13 mouse cellular contexts compared by ENCODE assay signal in genomic region chr7:97387561-97388147, GRCm38 (mm10). TPM values are rescaled to one million over a fixed set of nuclear protein-coding genes. Genes with fewer than 3 reads are reported as not detected.
DNase-seq lines count a peak whose midpoint lies in the region; ATAC-seq lines count a peak whose summit lies in the region.
"Had no signal": no experiment of that assay in that cellular context is flagged by ENCODE, and none has a peak within 500 bp of the region (broad histone marks: within the 10 kb centered on the region; RNA-seq: fewer than 3 reads in every experiment).

No protein-coding gene starts in this region.

- no peak overlapping the region for H3K4me3 ChIP-seq in heart, embryonic 10.5 days
- peak overlapping the region; percentile 50 for H3K4me3 ChIP-seq in megakaryocyte, embryonic 14.5 days (replicated peaks)
- H3K4me3 ChIP-seq in forebrain, embryonic 16.5 days (replicated peaks; ENCODE audit: low read length) = no peak overlapping the region
- H3K4me3 ChIP-seq: neural tube, embryonic 12.5 days had no signal

- no peak overlapping the region for H3K27ac ChIP-seq in heart, embryonic 10.5 days
- peak overlapping the region; percentile 84 for H3K27ac ChIP-seq in forebrain, embryonic 16.5 days (ENCODE audit: low read length)
- H3K27ac ChIP-seq: neural tube, embryonic 12.5 days had no signal

- H3K4me2 ChIP-seq in forebrain, embryonic 16.5 days (ENCODE audit: low read length) = no peak overlapping the region
- H3K4me2 ChIP-seq: neural tube, embryonic 12.5 days had no signal

- no peaks in the 10 kb centered on the region for H3K27me3 ChIP-seq in heart, embryonic 10.5 days (ENCODE audit: insufficient read depth, poor library complexity, severe bottlenecking)
- H3K27me3 ChIP-seq in megakaryocyte, embryonic 14.5 days (replicated peaks) = peaks cover 7% of the 10 kb centered on the region
- no peaks in the 10 kb centered on the region for H3K27me3 ChIP-seq in forebrain, embryonic 16.5 days (replicated peaks; ENCODE audit: control insufficient read depth, insufficient read depth, low read length)
- H3K27me3 ChIP-seq: CH12.LX; neural tube, embryonic 12.5 days; Patski had no signal

- intact Hi-C loops in heart, postnatal 10 days (cut with DNase I) = no loop called here

- peaks cover 100% of the 10 kb centered on the region for H3K36me3 ChIP-seq in heart, embryonic 10.5 days
- H3K36me3 ChIP-seq in megakaryocyte, embryonic 14.5 days (replicated peaks; ENCODE audit: low read length) = peaks cover 94% of the 10 kb centered on the region
- peaks cover 15% of the 10 kb centered on the region; the same call in 1 of the 2 replicates for H3K36me3 ChIP-seq in forebrain, embryonic 16.5 days (ENCODE audit: control insufficient read depth, insufficient read depth)

- 92% methylated on average over 8 of the region's 8 CpGs for WGBS in heart, embryonic 10.5 days
- 80% methylated on average over 8 of the region's 8 CpGs for WGBS in forebrain, embryonic 16.5 days

- no peak for ATAC-seq in megakaryocyte, adult 5-6 weeks (ENCODE audit: poor library complexity, severe bottlenecking)
- no peak for ATAC-seq in forebrain, embryonic 16.5 days
- ATAC-seq: Patski had no signal

- no peaks in the 10 kb centered on the region for H3K4me1 ChIP-seq in heart, embryonic 10.5 days
- H3K4me1 ChIP-seq in megakaryocyte, embryonic 14.5 days = peaks cover 33% of the 10 kb centered on the region
- peaks cover 24% of the 10 kb centered on the region for H3K4me1 ChIP-seq in forebrain, embryonic 16.5 days (replicated peaks; ENCODE audit: control insufficient read depth, insufficient read depth, low read length)
- H3K4me1 ChIP-seq: neural tube, embryonic 12.5 days had no signal

- H3K9ac ChIP-seq in forebrain, embryonic 16.5 days (replicated peaks; ENCODE audit: low read depth, low read length) = no peak overlapping the region
- H3K9ac ChIP-seq: neural tube, embryonic 12.5 days had no signal

- peak; percentile 39 for DNase-seq in heart, embryonic 10.5 days (ENCODE audit: low spot score)
- no peak for DNase-seq in heart, postnatal 10 days
- peak; percentile 48 for DNase-seq in thymus, postnatal 14 days
- DNase-seq in urinary bladder, postnatal 4 days (ENCODE audit: low spot score in 2 of 2) = no peak
- DNase-seq: kidney, adult 8-10 months; retina, postnatal 1 day; spleen, adult 18-20 months had no signal

- no peaks in the 10 kb centered on the region for H3K9me3 ChIP-seq in heart, embryonic 10.5 days
- no peaks in the 10 kb centered on the region for H3K9me3 ChIP-seq in megakaryocyte, embryonic 14.5 days
- H3K9me3 ChIP-seq in forebrain, embryonic 16.5 days (ENCODE audit: control insufficient read depth, low read length) = no peaks in the 10 kb centered on the region
- H3K9me3 ChIP-seq: neural tube, embryonic 12.5 days had no signal

RNA-seq across cellular contexts. Expression of gene Ndufc2, which starts 12.1 kb away (rescaled TPM):
- polyA plus RNA-seq in heart, embryonic 10.5 days (2016; fragmentation: Nextera tagmentation; extraction: Ambion mirVana) = 380 and 484 TPM in 2 replicates
- 100 to 1,000 TPM; 525 to 575 TPM for total RNA-seq in heart, postnatal 10 days (2021)
- polyA plus RNA-seq in megakaryocyte, embryonic 14.5 days (2012; ENCODE audit: insufficient read depth, low replicate concordance) = 96.9 and 191 TPM in 2 replicates
- total RNA-seq in megakaryocyte, adult 5-6 weeks (2015) = 128 and 155 TPM in 2 replicates
- total RNA-seq in megakaryocyte, adult 5-6 weeks (2017) = 225 and 237 TPM in 2 replicates
- 398 and 425 TPM in 2 replicates for polyA plus RNA-seq in forebrain, embryonic 16.5 days (2015; fragmentation: Nextera tagmentation; extraction: Ambion mirVana)

RNA-seq across cellular contexts. Expression of gene Alg8, which starts 16.2 kb away (rescaled TPM):
- 47.3 and 53.4 TPM in 2 replicates for polyA plus RNA-seq in heart, embryonic 10.5 days (2016; fragmentation: Nextera tagmentation; extraction: Ambion mirVana)
- 1 to 10 TPM; 7.7 to 7.8 TPM for total RNA-seq in heart, postnatal 10 days (2021)
- 1.1 TPM in 1 of 2 replicates, not detected in the other for polyA plus RNA-seq in megakaryocyte, embryonic 14.5 days (2012; ENCODE audit: insufficient read depth, low replicate concordance)
- 40.5 and 45.2 TPM in 2 replicates for total RNA-seq in megakaryocyte, adult 5-6 weeks (2015)
- 29.9 and 41.7 TPM in 2 replicates for total RNA-seq in megakaryocyte, adult 5-6 weeks (2017)
- polyA plus RNA-seq in forebrain, embryonic 16.5 days (2015; fragmentation: Nextera tagmentation; extraction: Ambion mirVana) = 18.6 and 19.1 TPM in 2 replicates

RNA-seq across cellular contexts. Expression of gene Thrsp, which starts 29.9 kb away (rescaled TPM):
- 0.43 and 0.51 TPM in 2 replicates for polyA plus RNA-seq in heart, embryonic 10.5 days (2016; fragmentation: Nextera tagmentation; extraction: Ambion mirVana)
- total RNA-seq in heart, postnatal 10 days (2021) = 10 to 100 TPM; 20.5 to 28.4 TPM
- polyA plus RNA-seq in megakaryocyte, embryonic 14.5 days (2012; ENCODE audit: insufficient read depth, low replicate concordance) = not detected in 2 replicates
- total RNA-seq in megakaryocyte, adult 5-6 weeks (2015) = not detected in 2 replicates
- not detected in 2 replicates for total RNA-seq in megakaryocyte, adult 5-6 weeks (2017)
- polyA plus RNA-seq in forebrain, embryonic 16.5 days (2015; fragmentation: Nextera tagmentation; extraction: Ambion mirVana) = 4.6 and 5.3 TPM in 2 replicates
- total RNA-seq: CH12.LX had no signal

RNA-seq across cellular contexts. Expression of gene Kctd21, which starts 55.5 kb away (rescaled TPM):
- polyA plus RNA-seq in heart, embryonic 10.5 days (2016; fragmentation: Nextera tagmentation; extraction: Ambion mirVana) = 4.1 and 4.6 TPM in 2 replicates
- 1 to 10 TPM; 1.4 to 2.7 TPM for total RNA-seq in heart, postnatal 10 days (2021)
- polyA plus RNA-seq in megakaryocyte, embryonic 14.5 days (2012; ENCODE audit: insufficient read depth, low replicate concordance) = 0.70 and 1.1 TPM in 2 replicates
- total RNA-seq in megakaryocyte, adult 5-6 weeks (2015) = 3.3 and 4.5 TPM in 2 replicates
- total RNA-seq in megakaryocyte, adult 5-6 weeks (2017) = 1.8 and 2.3 TPM in 2 replicates
- polyA plus RNA-seq in forebrain, embryonic 16.5 days (2015; fragmentation: Nextera tagmentation; extraction: Ambion mirVana) = 7.5 and 7.8 TPM in 2 replicates

RNA-seq across cellular contexts. Expression of gene Usp35, which starts 55.8 kb away (rescaled TPM):
- 1.1 and 2.3 TPM in 2 replicates for polyA plus RNA-seq in heart, embryonic 10.5 days (2016; fragmentation: Nextera tagmentation; extraction: Ambion mirVana)
- total RNA-seq in heart, postnatal 10 days (2021) = 1 to 10 TPM; 1.5 to 1.7 TPM
- 1.4 and 2.3 TPM in 2 replicates for polyA plus RNA-seq in megakaryocyte, embryonic 14.5 days (2012; ENCODE audit: insufficient read depth, low replicate concordance)
- total RNA-seq in megakaryocyte, adult 5-6 weeks (2015) = 0.87 and 1.1 TPM in 2 replicates
- 0.66 and 0.77 TPM in 2 replicates for total RNA-seq in megakaryocyte, adult 5-6 weeks (2017)
- 3.9 and 4.4 TPM in 2 replicates for polyA plus RNA-seq in forebrain, embryonic 16.5 days (2015; fragmentation: Nextera tagmentation; extraction: Ambion mirVana)

Comparison
In these comparisons a context has a peak if more than half of its experiments do, and no peak if none do; other contexts are left out.
1. DNase-seq: peak in heart, embryonic 10.5 days (single experiment) and thymus, postnatal 14 days (single experiment); none in heart, postnatal 10 days (0 of 2) and urinary bladder, postnatal 4 days (0 of 2).